Mouse (Mus musculus) intestine, postnatal 0 days (tissue): ENCODE measurements at regions not wholly inside any gene's neighbourhood (a gene's known extent, or its start where the extent isn't known, plus 50 kb on each side); places are given as distances from the start of the nearest gene placed in this dataset.

Experiments
- ATAC-seq: fragments of 200-750 bp; cut with Nextera tagmentation; 2 replicates; pipeline ENCODE4 v1.8.0; 2017; ENCODE audit warnings: mild to moderate bottlenecking, moderate TSS enrichment, moderate library complexity
- H3K27ac ChIP-seq: fragments of 300-500 bp; sonication (generic); 2 replicates; pipeline ENCODE4 v1.5.1; 2014; ENCODE audit warnings: mild to moderate bottlenecking, low read depth, low read length, moderate library complexity
- H3K27me3 ChIP-seq: fragments of 300-500 bp; sonication (generic); replicated peaks from 2 replicates; pipeline ENCODE4 v1.6.1; 2014; ENCODE audit warnings: low read length, mixed read lengths; ENCODE audit not compliant: control insufficient read depth, insufficient read depth
- H3K36me3 ChIP-seq: fragments of 300-500 bp; sonication (generic); 2 replicates; pipeline ENCODE4 v1.6.1; 2014; ENCODE audit warnings: mild to moderate bottlenecking, moderate library complexity; ENCODE audit not compliant: control insufficient read depth, insufficient read depth
- H3K4me1 ChIP-seq: fragments of 300-500 bp; sonication (generic); replicated peaks from 2 replicates; pipeline ENCODE4 v1.6.1; 2014; ENCODE audit warnings: antibody characterized with exemption, low read length, mixed read lengths; ENCODE audit not compliant: control insufficient read depth, insufficient read depth
- H3K4me2 ChIP-seq: fragments of 300-500 bp; sonication (generic); replicated peaks from 2 replicates; pipeline ENCODE4 v1.6.1; 2014; ENCODE audit warnings: low read depth, mild to moderate bottlenecking, moderate library complexity
- H3K4me3 ChIP-seq: fragments of 300-500 bp; sonication (generic); 2 replicates; pipeline ENCODE4 v1.5.1; 2014; ENCODE audit warnings: low read depth, low read length
- H3K9ac ChIP-seq: fragments of 300-500 bp; sonication (generic); 2 replicates; pipeline ENCODE4 v1.6.1; 2014; ENCODE audit warnings: mild to moderate bottlenecking, low read depth, low read length
- H3K9me3 ChIP-seq: fragments of 300-500 bp; sonication (generic); 2 replicates; pipeline ENCODE4 v1.6.1; 2016; ENCODE audit warnings: mixed run types; ENCODE audit not compliant: control insufficient read depth
- CTCF ChIP-seq: sonication (generic); IDR thresholded peaks from 2 replicates; pipeline ENCODE4 v1.5.1; 2016; ENCODE audit warnings: low read depth, mild to moderate bottlenecking, control low read depth, antibody characterized with exemption, moderate library complexity
- whole genome bisulfite sequencing: fragments of 180-500 bp; shearing (Covaris S2); extraction: QIAGEN DNeasy Blood & Tissue Kit; methylation state at CpG from one replicate; pipeline ENCODE4 v1.1.7; 2014; 5-methylcytosine and 5-hydroxymethylcytosine counted together

GRCm38 (mm10) chr9:120777016-120777415, 152.0 kb upstream of the Ctnnb1 start:
- WGBS, result 36% methylated on average over 6 of the region's 6 CpGs

GRCm38 (mm10) chr9:120777501-120777900, 151.5 kb upstream of the Ctnnb1 start:
- 0 out of 2 replicates have a peak, but pooled peaks have one; percentile 22 for ATAC-seq
- H3K27ac ChIP-seq, result no peak overlapping the region

More at GRCm38 (mm10) chr9:120777016-120777415, 152.0 kb upstream of the Ctnnb1 start:
- Histone ChIP-seq H3K9ac (no peak overlapping the region), H3K4me1 (peaks cover 7% of the 10 kb centered on the region; the same call in 1 of the 2 replicates), H3K4me2 (no peak overlapping the region), H3K27ac (peak overlapping the region; percentile 90), H3K4me3 (no peak overlapping the region), H3K9me3 (no peaks in the 10 kb centered on the region), H3K36me3 (no peaks in the 10 kb centered on the region), H3K27me3 (no peaks in the 10 kb centered on the region)
- ATAC-seq, result no peak; the same call in 1 of the 2 replicates
- no peak for TF ChIP-seq CTCF

GRCm38 (mm10) chr9:120778423-120778822, 150.6 kb upstream of the Ctnnb1 start:
- 0 out of 2 replicates have a peak, but pooled peaks cover 5% of the 10 kb centered on the region for H3K4me1 ChIP-seq
- H3K4me3 ChIP-seq, result no peak overlapping the region
- no peaks in the 10 kb centered on the region for H3K36me3 ChIP-seq
- no peak for ATAC-seq
- WGBS, result 58% methylated on average over 2 of the region's 2 CpGs
- H3K9ac ChIP-seq, result no peak overlapping the region
- H3K27me3 ChIP-seq, result no peaks in the 10 kb centered on the region
- no peak for TF ChIP-seq CTCF
- no peaks in the 10 kb centered on the region for H3K9me3 ChIP-seq
- H3K4me2 ChIP-seq, result no peak overlapping the region
- 0 out of 2 replicates have a peak overlapping the region, but pooled peaks have one; percentile 37 for H3K27ac ChIP-seq

More at GRCm38 (mm10) chr9:120777501-120777900, 151.5 kb upstream of the Ctnnb1 start:
- peak; percentile 36 for TF ChIP-seq CTCF
- H3K9me3 ChIP-seq, result no peaks in the 10 kb centered on the region
- H3K36me3 ChIP-seq, result no peaks in the 10 kb centered on the region
- no peak overlapping the region for H3K4me2 ChIP-seq
- 41% methylated on average over 10 of the region's 10 CpGs for WGBS
- no peak overlapping the region for H3K9ac ChIP-seq
- H3K4me1 ChIP-seq, result 0 out of 2 replicates have a peak, but pooled peaks cover 5% of the 10 kb centered on the region
- no peak overlapping the region for H3K4me3 ChIP-seq
- H3K27me3 ChIP-seq, result no peaks in the 10 kb centered on the region

- 82% methylated on average over 5 of the region's 5 CpGs for WGBS
- no peak overlapping the region for H3K27ac ChIP-seq
- no peak for TF ChIP-seq CTCF
- H3K4me3 ChIP-seq, result no peak overlapping the region
- H3K9me3 ChIP-seq, result 0 out of 2 replicates have a peak, but pooled peaks cover 4% of the 10 kb centered on the region
- H3K4me2 ChIP-seq, result no peak overlapping the region
- H3K4me1 ChIP-seq, result no peaks in the 10 kb centered on the region
- ATAC-seq, result no peak
- no peaks in the 10 kb centered on the region for H3K36me3 ChIP-seq
- H3K27me3 ChIP-seq, result no peaks in the 10 kb centered on the region
- H3K9ac ChIP-seq, result no peak overlapping the region
Observed at GRCm38 (mm10) chr9:120794210-120794609, 134.8 kb upstream of the Ctnnb1 start.

- ATAC-seq, result no peak
- Histone ChIP-seq H3K36me3 (no peaks in the 10 kb centered on the region), H3K9ac (no peak overlapping the region), H3K4me1 (no peaks in the 10 kb centered on the region), H3K4me2 (no peak overlapping the region), H3K4me3 (no peak overlapping the region), H3K27ac (no peak overlapping the region), H3K27me3 (no peaks in the 10 kb centered on the region), H3K9me3 (0 out of 2 replicates have a peak, but pooled peaks cover 4% of the 10 kb centered on the region)
- 85% methylated on average over 10 of the region's 10 CpGs for WGBS
- no peak for TF ChIP-seq CTCF
Observed at GRCm38 (mm10) chr9:120796111-120796880, 132.7 kb upstream of the Ctnnb1 start.

GRCm38 (mm10) chr9:120797996-120798663, 130.9 kb upstream of the Ctnnb1 start:
- no peaks in the 10 kb centered on the region for H3K27me3 ChIP-seq
- H3K4me2 ChIP-seq, result no peak overlapping the region
- WGBS, result 64% methylated on average over 10 of the region's 10 CpGs
- no peak overlapping the region for H3K9ac ChIP-seq
- no peak for ATAC-seq
- no peaks in the 10 kb centered on the region for H3K4me1 ChIP-seq
- no peak overlapping the region for H3K27ac ChIP-seq
- no peak overlapping the region for H3K4me3 ChIP-seq
- H3K9me3 ChIP-seq, result no peaks in the 10 kb centered on the region
- TF ChIP-seq CTCF, result no peak
- no peaks in the 10 kb centered on the region for H3K36me3 ChIP-seq
